Mouse (Mus musculus) heart, postnatal 0 days (tissue): Measurements from ENCODE around the gene Tead3.

Experiments
- CTCF ChIP-seq: IDR thresholded peaks from 2 replicates; pipeline ENCODE4 v1.5.1; 2016; ENCODE audit warnings: antibody characterized with exemption, control low read depth, low read depth
- EP300 ChIP-seq: IDR thresholded peaks from 2 replicates; pipeline ENCODE4 v1.6.1; 2016; ENCODE audit warnings: antibody characterized with exemption, low read depth

GRCm38 (mm10) chr17:28329503-28330231 is 20.9 kb downstream of the Tead3 start:
- TF ChIP-seq CTCF (no peak), EP300 (no peak)
